Mouse (Mus musculus): ENCODE results near the gene Stard3nl. TPM values are rescaled to one million over a fixed set of nuclear protein-coding genes. Genes with fewer than 3 reads are reported as not detected.

Stard3nl gene
- total RNA-seq, 1 experiment, result 64.5 TPM

GRCm38 (mm10) chr13:19415337-19415736 is 19.7 kb upstream of the Stard3nl start:
- H3K9ac ChIP-seq (ENCODE audit: insufficient read depth, low read depth, low read length, poor library complexity, severe bottlenecking), result no peak overlapping the region
- in situ Hi-C loops (cut with MboI; ENCODE audit: low sequenced_read_pairs in 2 of 2, unreplicated experiment in 2 of 2), result no loop called here
- no peak overlapping the region for H3K27ac ChIP-seq (ENCODE audit: insufficient read depth, low read depth, low read length, poor library complexity, severe bottlenecking)
- DNase-seq (ENCODE audit: low read depth, low spot score), result no peak
- no peak overlapping the region for H3K4me3 ChIP-seq (ENCODE audit: insufficient read depth in 1 of 2, low read depth in 1 of 2, low read length in 2 of 2, poor library complexity in 1 of 2, severe bottlenecking in 1 of 2)
- H3K36me3 ChIP-seq (ENCODE audit: control insufficient read depth, insufficient read depth, low read length, poor library complexity, severe bottlenecking), result no peaks in the 10 kb centered on the region
- TF ChIP-seq ZC3H11A (IDR thresholded peaks at IDR 0.05; ENCODE audit: borderline replicate concordance, low read depth, low read length) (no peak), CHD2 (IDR thresholded peaks at IDR 0.05; ENCODE audit: low read depth, low read length) (no peak), MAFK (IDR thresholded peaks at IDR 0.05; ENCODE audit: insufficient read depth, low read depth, low read length) (no peak), ZNF384 (IDR thresholded peaks at IDR 0.05; ENCODE audit: low read depth, low read length) (no peak), HCFC1 (IDR thresholded peaks at IDR 0.05; ENCODE audit: borderline replicate concordance, insufficient read depth, low read length) (no peak)
- H3K9me3 ChIP-seq (ENCODE audit: control insufficient read depth, insufficient read depth, low read depth, low read length), result no peaks in the 10 kb centered on the region
- no peaks in the 10 kb centered on the region for H3K4me1 ChIP-seq (ENCODE audit: control insufficient read depth in 2 of 2, insufficient read depth in 2 of 2, low read length in 2 of 2, poor library complexity in 1 of 2)

- in situ Hi-C loops (cut with MboI; ENCODE audit: low sequenced_read_pairs in 2 of 2, unreplicated experiment in 2 of 2), result no loop called here
- Histone ChIP-seq H3K27ac (ENCODE audit: insufficient read depth, low read depth, low read length, poor library complexity, severe bottlenecking) (no peak overlapping the region), H3K9me3 (ENCODE audit: control insufficient read depth, insufficient read depth, low read depth, low read length) (no peaks in the 10 kb centered on the region), H3K36me3 (ENCODE audit: control insufficient read depth, insufficient read depth, low read length, poor library complexity, severe bottlenecking) (no peaks in the 10 kb centered on the region), H3K4me1 (ENCODE audit: control insufficient read depth in 2 of 2, insufficient read depth in 2 of 2, low read length in 2 of 2, poor library complexity in 1 of 2) (no peaks in the 10 kb centered on the region), H3K9ac (ENCODE audit: insufficient read depth, low read depth, low read length, poor library complexity, severe bottlenecking) (no peak overlapping the region), H3K4me3 (ENCODE audit: insufficient read depth in 1 of 2, low read depth in 1 of 2, low read length in 2 of 2, poor library complexity in 1 of 2, severe bottlenecking in 1 of 2) (no peak overlapping the region)
- DNase-seq (ENCODE audit: low read depth, low spot score), result no peak
- TF ChIP-seq MAFK (IDR thresholded peaks at IDR 0.05; ENCODE audit: insufficient read depth, low read depth, low read length) (no peak), ZC3H11A (IDR thresholded peaks at IDR 0.05; ENCODE audit: borderline replicate concordance, low read depth, low read length) (no peak)
Measured at GRCm38 (mm10) chr13:19412334-19412939, 16.8 kb upstream of the Stard3nl start.

GRCm38 (mm10) chr13:19411886-19412285 is 16.3 kb upstream of the Stard3nl start:
- no peaks in the 10 kb centered on the region for H3K36me3 ChIP-seq (ENCODE audit: control insufficient read depth, insufficient read depth, low read length, poor library complexity, severe bottlenecking)
- no peak for TF ChIP-seq CHD2 (IDR thresholded peaks at IDR 0.05; ENCODE audit: low read depth, low read length)
- TF ChIP-seq ZC3H11A (IDR thresholded peaks at IDR 0.05; ENCODE audit: borderline replicate concordance, low read depth, low read length), result no peak
- TF ChIP-seq ZNF384 (IDR thresholded peaks at IDR 0.05; ENCODE audit: low read depth, low read length), result no peak
- no peak for TF ChIP-seq MAFK (IDR thresholded peaks at IDR 0.05; ENCODE audit: insufficient read depth, low read depth, low read length)
- no peak for TF ChIP-seq HCFC1 (IDR thresholded peaks at IDR 0.05; ENCODE audit: borderline replicate concordance, insufficient read depth, low read length)
- no peaks in the 10 kb centered on the region for H3K9me3 ChIP-seq (ENCODE audit: control insufficient read depth, insufficient read depth, low read depth, low read length)
- H3K4me3 ChIP-seq (ENCODE audit: insufficient read depth in 1 of 2, low read depth in 1 of 2, low read length in 2 of 2, poor library complexity in 1 of 2, severe bottlenecking in 1 of 2), result no peak overlapping the region
- no peak overlapping the region for H3K9ac ChIP-seq (ENCODE audit: insufficient read depth, low read depth, low read length, poor library complexity, severe bottlenecking)
- no peak for DNase-seq (ENCODE audit: low read depth, low spot score)
- H3K4me1 ChIP-seq (ENCODE audit: control insufficient read depth in 2 of 2, insufficient read depth in 2 of 2, low read length in 2 of 2, poor library complexity in 1 of 2), result no peaks in the 10 kb centered on the region
- in situ Hi-C loops (cut with MboI; ENCODE audit: low sequenced_read_pairs in 2 of 2, unreplicated experiment in 2 of 2), result no loop called here
- no peak overlapping the region for H3K27ac ChIP-seq (ENCODE audit: insufficient read depth, low read depth, low read length, poor library complexity, severe bottlenecking)

GRCm38 (mm10) chr13:19410694-19411093 is 15.1 kb upstream of the Stard3nl start:
- in situ Hi-C loops (cut with MboI; ENCODE audit: low sequenced_read_pairs in 2 of 2, unreplicated experiment in 2 of 2), result no loop called here
- TF ChIP-seq ZNF384 (IDR thresholded peaks at IDR 0.05; ENCODE audit: low read depth, low read length), result no peak
- no peak for TF ChIP-seq MAFK (IDR thresholded peaks at IDR 0.05; ENCODE audit: insufficient read depth, low read depth, low read length)
- TF ChIP-seq HCFC1 (IDR thresholded peaks at IDR 0.05; ENCODE audit: borderline replicate concordance, insufficient read depth, low read length), result no peak
- TF ChIP-seq CHD2 (IDR thresholded peaks at IDR 0.05; ENCODE audit: low read depth, low read length), result no peak
- no peak overlapping the region for H3K27ac ChIP-seq (ENCODE audit: insufficient read depth, low read depth, low read length, poor library complexity, severe bottlenecking)

GRCm38 (mm10) chr13:19407953-19408352 is 12.4 kb upstream of the Stard3nl start:
- TF ChIP-seq ZC3H11A (IDR thresholded peaks at IDR 0.05; ENCODE audit: borderline replicate concordance, low read depth, low read length) (no peak), MAFK (IDR thresholded peaks at IDR 0.05; ENCODE audit: insufficient read depth, low read depth, low read length) (no peak), ZNF384 (IDR thresholded peaks at IDR 0.05; ENCODE audit: low read depth, low read length) (no peak), CHD2 (IDR thresholded peaks at IDR 0.05; ENCODE audit: low read depth, low read length) (no peak), HCFC1 (IDR thresholded peaks at IDR 0.05; ENCODE audit: borderline replicate concordance, insufficient read depth, low read length) (no peak)
- Histone ChIP-seq H3K9ac (ENCODE audit: insufficient read depth, low read depth, low read length, poor library complexity, severe bottlenecking) (no peak overlapping the region), H3K9me3 (ENCODE audit: control insufficient read depth, insufficient read depth, low read depth, low read length) (no peaks in the 10 kb centered on the region), H3K27ac (ENCODE audit: insufficient read depth, low read depth, low read length, poor library complexity, severe bottlenecking) (no peak overlapping the region), H3K4me3 (ENCODE audit: insufficient read depth in 1 of 2, low read depth in 1 of 2, low read length in 2 of 2, poor library complexity in 1 of 2, severe bottlenecking in 1 of 2) (no peak overlapping the region), H3K4me1 (ENCODE audit: control insufficient read depth in 2 of 2, insufficient read depth in 2 of 2, low read length in 2 of 2, poor library complexity in 1 of 2) (no peaks in the 10 kb centered on the region), H3K36me3 (ENCODE audit: control insufficient read depth, insufficient read depth, low read length, poor library complexity, severe bottlenecking) (no peaks in the 10 kb centered on the region)
- DNase-seq (ENCODE audit: low read depth, low spot score), result no peak
- in situ Hi-C loops (cut with MboI; ENCODE audit: low sequenced_read_pairs in 2 of 2, unreplicated experiment in 2 of 2), result no loop called here

More at GRCm38 (mm10) chr13:19410694-19411093, 15.1 kb upstream of the Stard3nl start:
- Histone ChIP-seq H3K9me3 (ENCODE audit: control insufficient read depth, insufficient read depth, low read depth, low read length) (no peaks in the 10 kb centered on the region), H3K9ac (ENCODE audit: insufficient read depth, low read depth, low read length, poor library complexity, severe bottlenecking) (no peak overlapping the region), H3K4me3 (ENCODE audit: insufficient read depth in 1 of 2, low read depth in 1 of 2, low read length in 2 of 2, poor library complexity in 1 of 2, severe bottlenecking in 1 of 2) (no peak overlapping the region), H3K4me1 (ENCODE audit: control insufficient read depth in 2 of 2, insufficient read depth in 2 of 2, low read length in 2 of 2, poor library complexity in 1 of 2) (no peaks in the 10 kb centered on the region), H3K36me3 (ENCODE audit: control insufficient read depth, insufficient read depth, low read length, poor library complexity, severe bottlenecking) (no peaks in the 10 kb centered on the region)
- no peak for DNase-seq (ENCODE audit: low read depth, low spot score)

All from ES-E14 (cell line).